Mouse (Mus musculus): ENCODE measurements around the gene Colgalt2.
"Not testable (repeated sequence)": the region's sequence is repeated elsewhere in the genome, so short reads cannot be mapped to it uniquely, and the experiment has no call there.

Colgalt2 gene

DNA sequence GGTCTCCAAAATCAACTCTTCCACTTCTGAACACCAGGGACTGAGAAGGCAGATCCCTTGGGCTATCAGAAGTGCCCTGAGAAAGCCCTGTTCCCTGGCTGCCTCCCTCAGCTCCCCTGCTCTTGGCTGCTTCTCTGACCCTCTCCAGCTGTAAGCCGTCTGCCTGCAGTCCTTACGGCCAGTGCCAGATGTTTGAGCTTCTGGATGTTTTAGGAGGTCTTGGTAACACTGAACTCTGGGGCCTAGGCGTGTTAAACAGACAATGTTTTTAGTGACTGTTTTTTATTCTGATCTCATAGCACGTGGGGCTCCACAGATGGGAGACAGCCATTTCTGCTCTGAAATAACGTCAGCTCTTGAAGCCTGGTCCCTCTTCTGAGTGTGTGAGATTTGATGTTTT lies 18.0 kb downstream of the Colgalt2 start:
- DNase-seq = peak; percentile 6 to 57

DNA sequence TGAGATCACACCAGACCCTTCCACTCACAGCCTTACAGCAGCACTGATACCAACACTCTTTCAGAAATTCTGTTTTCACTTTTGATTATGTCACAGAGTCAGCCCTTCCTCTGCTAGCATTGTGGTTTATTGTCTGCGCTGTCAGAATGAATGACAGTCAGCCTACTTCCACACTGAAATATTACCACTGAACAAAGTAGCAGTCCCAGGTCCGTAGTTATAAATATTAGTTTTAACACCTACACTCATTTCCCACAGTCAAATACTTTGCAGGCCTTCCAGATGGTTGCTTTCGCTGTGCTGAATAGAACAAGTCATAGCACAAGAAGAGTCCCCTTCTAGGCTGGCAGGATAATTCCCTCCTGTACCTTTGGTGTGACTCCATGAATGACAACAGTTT lies 22.7 kb downstream of the Colgalt2 start:
- no peak for DNase-seq

DNA sequence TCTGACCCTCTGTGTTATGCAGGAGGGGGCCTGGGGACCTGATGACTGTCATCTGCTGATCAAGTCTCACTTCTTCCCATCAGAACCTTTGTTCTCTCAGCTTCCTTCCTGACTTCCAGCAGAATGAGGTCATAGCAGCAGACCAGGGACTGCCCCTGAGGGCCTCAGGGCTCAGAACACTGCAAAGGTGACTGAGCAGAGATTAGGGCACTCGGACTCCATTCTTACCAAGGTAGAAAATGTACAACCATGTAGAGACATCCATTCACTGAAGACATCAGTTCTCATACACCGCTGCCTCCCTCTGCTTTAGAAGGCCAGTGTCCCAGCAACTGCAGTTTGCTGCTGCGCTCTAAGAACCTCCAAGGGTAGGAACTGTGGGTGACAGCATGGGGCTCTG lies 23.4 kb downstream of the Colgalt2 start:
- no peak for DNase-seq

DNA sequence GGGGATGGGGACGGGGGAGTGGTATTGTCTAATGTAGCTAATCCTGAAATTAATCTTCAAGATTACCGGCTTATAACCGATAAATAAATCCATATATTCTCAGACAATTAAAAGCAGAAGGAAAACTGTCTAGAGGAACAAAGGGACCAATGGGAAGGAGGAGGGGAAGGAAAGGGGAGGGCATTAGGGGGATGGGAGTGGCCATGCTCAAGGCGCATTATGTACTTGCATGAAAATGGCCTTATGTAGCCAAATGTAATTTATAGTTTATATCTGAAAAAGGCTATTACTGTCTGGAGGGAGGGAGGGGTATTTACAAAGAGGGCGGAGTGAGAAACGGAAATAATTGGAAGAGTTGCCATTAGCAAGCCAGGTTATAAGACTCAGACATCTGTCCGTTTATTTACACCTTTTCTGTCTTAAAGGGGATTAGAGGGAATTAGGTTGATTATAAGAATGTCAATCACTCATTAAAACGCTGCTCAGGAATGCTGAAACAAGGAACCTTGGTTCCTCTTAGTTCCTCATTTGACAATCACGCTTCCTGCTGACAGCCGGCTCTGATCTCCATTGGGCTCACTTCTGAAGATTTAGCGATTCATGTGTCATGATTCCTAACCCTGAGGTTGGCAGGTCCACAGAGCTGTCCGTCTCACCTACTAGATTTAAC lies 28.4 kb downstream of the Colgalt2 start:
- DNase-seq = no peak

DNA sequence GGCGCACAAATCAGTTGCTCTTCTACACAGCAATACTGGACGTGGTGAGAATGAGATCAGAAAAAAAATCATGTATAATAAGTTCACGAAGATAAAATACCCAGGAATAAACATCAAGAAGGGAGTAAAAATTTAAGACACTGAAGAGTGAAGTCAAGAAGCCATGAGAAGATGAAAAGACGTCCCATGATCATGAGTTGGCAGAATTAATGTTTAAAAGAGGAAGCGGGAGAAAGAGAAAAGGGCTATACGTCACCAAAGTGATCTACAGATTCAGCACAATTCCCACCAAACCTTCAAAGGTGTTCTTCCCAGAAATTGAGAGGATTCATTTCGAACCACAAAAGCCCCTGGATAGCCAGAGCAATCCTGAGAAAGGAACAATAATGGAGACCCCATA lies 30.2 kb downstream of the Colgalt2 start:
- no peak for DNase-seq

DNA sequence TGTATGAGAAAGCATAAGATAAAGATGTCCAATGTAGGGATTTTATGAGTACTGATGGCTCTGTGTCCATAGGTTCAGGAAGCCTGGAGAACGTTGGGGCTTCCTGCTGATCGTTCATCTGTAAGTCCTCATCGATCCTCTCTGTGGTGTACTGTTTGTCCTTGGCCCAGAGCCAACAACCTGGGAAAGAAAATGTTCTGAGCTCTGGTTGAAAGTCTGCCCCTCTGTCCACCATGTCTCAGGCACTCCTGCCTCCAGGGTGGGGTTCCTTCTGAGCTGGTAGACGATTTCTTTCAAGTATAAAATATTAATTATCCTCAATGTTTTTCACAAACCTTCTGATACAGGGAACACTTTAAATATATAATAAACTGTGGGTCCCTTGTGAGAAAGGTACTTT lies 34.5 kb downstream of the Colgalt2 start:
- DNase-seq = peak; percentile 17 to 53

DNA sequence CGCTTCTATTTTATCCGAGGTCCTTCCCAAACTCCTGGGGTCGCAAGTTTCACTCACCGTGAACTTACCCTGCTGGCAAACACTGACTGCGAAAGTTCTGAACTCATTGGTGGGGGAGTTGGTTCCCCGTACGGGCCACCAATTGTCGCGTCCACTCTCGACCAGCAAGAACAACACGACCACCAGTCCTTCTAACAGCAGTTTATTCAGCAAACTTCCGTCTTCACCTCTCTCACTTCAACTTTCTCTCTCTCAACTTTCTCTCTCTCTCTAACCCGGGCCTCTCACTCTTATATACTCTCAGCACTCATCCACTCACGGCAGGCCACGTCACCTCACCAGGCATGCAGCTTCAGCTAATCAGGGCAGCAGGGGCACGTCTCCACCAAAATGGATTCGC lies 37.9 kb downstream of the Colgalt2 start:
- DNase-seq = not testable (repeated sequence)

DNA sequence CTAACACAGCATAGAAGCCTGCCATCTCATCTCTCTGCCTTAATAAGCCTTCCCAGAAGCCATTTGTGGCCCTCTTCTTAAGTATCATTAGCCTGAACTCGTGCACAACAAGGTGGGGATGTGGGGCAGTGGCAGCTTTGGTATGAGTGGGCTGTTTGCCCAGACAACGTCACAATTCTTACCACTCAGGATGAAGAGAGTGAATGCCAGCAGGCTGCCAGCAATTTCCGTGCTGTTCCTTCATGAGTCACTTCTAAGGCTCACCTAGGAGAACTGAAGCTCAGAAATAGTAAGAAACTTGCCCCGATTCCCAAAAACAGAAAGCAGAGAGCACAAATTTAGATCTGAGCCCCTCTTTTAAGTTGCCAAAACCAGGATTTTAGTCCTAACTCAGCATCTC lies 39.8 kb downstream of the Colgalt2 start:
- no peak for DNase-seq

DNA sequence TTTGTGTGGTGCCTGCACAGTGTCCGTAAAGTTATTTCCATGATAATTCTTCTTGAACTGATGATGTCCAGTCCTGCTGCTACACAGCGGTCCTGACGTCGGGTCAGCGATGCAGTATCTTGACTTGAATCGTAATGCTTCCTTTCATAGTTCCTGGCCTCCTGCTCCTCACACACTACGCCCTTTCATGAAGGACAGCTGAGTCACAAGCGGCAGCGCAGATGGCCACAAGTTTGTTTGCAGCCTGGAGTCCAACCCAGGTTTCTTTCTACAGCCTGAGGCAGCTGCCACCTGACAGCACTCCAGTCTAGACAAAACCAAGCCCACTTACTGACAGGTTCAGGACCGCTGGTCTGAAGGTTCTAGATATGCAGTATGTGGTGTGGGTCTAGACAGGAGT lies 40.2 kb downstream of the Colgalt2 start:
- no peak for DNase-seq

DNA sequence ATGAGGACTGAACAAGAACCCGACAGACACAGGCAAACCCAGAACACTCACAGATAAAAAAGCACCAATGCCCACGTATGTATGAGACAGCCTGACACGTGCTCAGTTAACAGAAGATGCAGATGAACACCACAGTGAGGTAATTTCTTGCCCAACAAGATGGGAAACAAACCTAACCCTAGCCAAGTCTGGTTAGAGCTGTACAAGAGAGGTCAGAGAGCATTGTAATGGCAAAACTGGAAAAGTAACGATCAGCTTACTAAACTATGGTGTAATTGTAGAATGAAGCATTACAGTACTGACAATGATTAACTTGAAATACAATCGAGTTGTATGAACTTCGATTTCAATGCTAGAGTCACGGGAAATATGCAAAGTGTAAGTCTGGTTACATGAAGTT lies 45.0 kb downstream of the Colgalt2 start:
- no peak for DNase-seq

DNA sequence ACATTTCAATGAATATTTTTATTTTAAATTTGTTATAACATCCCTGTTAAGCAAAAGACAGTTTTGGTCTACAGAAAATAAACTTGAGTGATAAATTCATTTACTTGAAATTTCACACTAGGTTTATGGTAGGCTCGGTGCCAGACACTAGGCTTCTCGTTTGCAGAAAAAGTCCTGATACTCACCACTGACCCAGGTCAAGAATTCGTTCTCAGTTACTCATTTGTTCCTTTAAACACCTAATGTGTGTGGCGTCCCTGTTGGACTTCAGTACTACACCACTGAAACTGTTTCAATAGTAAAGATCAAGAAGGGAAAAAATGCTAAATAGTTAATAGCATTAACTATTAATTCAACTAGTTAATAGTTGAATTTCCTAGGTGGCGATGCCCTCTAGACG lies 46.3 kb downstream of the Colgalt2 start:
- peak; percentile 45 to 60 for DNase-seq

DNA sequence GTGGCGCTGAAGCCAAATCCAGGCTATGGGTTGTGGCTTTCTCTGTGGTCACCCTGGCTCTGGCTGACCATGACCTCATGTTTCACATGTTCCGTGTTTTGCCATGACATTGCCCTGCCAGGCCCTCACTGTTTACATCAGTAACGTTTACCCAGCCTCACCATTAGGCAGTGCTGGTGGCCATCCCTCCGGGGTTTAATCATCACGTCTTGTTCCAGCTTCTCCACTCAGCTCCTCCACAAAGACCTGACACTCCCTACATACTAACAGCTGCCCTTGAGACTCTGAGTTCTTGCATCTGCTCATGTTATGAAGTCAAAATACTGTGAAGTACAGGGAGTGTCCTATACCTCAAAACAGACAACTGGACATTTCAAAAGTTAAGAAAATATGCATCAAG lies 54.9 kb downstream of the Colgalt2 start:
- DNase-seq = no peak

DNA sequence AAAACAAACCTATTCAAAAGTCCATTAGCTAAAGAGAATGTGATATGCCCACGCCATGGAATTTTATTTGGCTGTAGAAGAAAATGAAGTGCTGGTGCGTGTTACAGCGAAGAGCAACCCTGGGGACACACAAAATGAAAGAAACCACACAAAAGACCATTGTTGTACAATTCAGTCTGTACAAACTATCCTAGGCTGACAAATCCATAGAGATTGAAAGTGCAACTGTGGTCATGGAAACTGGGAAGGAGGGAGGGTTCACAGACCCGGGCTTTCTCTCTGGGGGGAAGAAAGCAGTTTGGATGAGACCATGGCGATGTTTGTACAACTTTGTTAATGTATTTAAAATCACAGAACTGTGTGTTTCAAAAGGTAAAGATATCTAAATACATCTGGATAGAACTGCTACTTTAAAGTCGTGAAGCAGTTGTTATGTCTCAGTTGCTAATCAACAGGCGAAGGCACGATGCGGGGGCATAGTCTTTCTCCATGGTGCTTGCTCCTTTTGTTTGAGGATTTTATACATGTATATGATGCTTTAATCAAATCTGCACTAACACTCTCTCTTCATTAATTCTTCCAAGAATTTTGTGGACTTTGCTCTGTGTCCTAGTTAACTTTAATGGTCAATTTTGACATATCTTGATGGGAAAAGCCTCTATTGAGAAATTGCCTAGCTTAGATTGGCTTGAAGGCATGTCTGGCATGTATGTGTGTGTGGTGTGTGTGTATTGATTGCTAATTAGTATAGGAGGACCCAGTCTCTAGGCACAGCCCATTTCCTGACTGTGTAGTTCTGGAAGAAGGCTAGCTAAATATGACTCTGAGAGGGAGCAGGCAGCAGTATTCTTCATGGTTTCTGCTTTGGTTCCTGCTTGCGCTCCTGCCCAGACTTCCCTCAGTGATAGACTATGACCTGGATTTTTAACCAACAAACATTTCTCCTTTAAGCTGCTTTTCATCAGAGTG lies 55.9 kb downstream of the Colgalt2 start:
- no peak for DNase-seq

DNA sequence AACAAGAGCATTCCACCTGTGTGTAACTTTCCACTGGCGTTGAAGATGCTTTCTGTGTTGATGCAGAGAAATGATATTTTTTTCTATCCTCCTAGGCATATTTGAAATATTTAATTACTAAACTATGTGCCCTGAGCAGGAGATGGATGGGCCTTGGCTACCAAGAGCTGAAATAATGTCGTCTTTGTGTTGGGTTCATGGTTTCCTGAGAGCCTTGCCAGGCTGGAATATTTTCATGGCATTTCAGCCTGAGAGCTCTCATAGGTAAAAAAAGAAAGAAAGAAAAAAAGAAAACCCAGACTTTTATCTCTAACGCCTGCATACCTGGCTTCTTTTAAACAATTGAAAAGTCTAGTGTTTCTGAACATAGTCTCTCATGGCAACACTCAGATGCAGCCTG lies 56.6 kb downstream of the Colgalt2 start:
- no peak for DNase-seq

DNA sequence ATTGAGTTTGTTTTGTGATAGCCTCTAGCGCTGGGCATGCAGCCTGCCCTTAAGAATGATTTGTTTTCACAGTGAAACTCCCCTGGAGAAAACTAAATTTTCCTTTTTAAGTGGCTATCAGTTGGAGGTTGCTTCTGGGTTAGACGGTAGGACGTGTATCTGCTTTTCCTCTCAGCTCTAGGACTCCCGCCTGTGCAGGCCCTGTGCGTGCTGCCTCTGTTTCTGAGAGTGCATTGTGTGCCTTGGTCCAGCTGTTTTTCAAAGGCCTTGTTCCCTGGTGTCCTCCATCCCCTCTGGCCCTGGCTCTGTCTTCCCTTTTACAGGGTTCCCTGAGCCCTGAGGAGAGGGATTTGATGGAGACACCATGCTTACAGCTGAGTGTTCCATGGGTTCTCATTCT lies 58.0 kb downstream of the Colgalt2 start:
- no peak for DNase-seq

DNA sequence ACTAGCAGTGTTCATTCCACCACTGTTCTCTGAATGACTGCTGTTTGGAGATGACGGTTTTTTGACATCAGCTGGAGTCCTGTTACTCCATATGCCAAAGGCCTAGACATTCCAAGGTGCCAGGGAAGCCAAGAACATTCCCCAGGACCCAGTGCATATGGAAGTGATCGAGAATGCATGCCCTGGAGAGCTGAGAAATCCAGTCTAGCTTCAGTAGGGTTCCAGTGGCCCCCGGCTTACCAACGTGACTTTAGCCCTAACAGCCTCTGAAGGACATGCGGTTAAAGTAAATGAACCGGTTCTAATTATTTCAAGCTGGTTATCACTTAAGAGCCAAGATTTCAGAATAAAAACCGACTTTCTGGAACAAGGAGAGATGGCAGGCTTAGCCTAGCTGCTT lies 59.4 kb downstream of the Colgalt2 start:
- DNase-seq = peak in 1 of 2 experiments; percentile 48

DNA sequence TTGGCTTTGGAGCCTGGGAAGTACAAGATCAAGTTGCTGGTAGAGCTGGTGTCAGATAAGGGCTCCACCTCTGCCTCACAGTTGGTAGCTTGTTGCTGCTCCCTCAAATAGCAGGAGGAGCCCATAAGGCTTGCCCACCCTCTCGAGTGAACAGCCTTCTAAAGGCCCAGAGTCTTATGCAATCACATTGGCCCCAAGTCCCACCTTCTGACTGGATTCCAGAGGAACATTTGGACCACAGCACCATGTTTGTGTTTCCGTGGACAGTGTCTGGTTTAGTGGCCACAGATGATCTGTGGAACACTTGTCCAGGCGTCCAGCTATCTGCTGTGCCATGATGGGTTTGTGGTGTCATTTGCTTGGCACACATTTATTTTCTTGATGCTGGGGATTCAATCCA lies 61.3 kb downstream of the Colgalt2 start:
- no peak for DNase-seq

DNA sequence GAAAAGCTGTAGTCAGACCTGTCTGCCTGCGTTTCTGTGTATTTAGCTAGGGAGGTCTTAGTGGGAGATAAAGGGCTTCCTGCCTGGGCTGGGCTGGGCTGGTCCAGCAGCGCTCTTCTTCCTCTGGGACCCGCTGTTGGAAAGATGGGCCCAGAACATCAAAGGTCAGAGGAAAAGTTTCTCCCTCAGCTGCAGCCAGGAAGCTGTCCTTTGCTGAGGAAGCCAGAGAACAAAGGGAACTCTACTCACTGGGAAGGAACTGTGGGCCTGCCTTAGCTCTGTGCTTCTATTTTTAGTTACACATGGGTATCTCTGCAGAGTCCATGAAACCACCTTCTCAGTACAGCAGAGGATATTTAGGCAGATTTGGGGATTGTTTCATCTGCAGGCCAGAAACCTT lies 62.2 kb downstream of the Colgalt2 start:
- peak; percentile 38 to 77 for DNase-seq

DNA sequence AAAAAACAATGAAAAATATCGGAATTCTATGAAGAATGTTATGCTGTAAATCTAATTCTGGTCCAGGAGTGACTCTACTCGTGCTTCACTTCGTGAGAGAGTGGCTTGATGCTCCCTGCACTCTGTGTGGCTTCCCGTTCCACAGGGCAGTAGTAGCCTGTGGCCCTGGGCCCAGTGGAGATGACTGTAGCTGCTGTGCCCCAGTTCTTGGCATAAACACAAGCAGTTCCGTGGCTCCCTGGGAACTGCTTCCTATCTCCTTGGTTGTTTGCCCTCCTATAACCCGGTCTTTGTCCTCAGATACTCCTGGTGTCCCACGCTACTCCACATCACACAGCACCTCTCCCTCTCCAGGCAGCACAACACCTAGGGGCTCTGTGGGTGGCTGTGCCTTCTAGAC lies 62.7 kb downstream of the Colgalt2 start:
- peak; percentile 21 to 72 for DNase-seq

DNA sequence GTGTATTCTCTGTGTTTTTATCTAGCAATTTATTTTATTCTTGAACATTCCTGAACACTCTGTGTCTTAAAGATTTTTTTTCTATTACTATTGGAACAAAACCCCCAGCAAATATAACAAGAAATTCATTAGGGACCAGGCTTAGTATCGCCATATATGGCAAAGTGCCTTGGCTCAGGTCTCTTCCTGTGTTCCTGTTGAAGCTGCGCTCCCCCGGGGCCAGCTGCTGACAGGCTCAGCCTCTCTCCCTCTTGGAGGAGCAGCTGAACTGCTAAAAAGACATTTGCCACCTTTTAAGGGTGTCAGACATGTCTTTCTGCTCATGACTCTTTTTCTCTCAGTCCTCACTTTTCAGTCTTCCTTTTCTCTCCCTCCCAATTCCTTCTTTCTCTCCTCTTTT lies 66.7 kb downstream of the Colgalt2 start:
- peak; percentile 37 to 56 for DNase-seq

DNA sequence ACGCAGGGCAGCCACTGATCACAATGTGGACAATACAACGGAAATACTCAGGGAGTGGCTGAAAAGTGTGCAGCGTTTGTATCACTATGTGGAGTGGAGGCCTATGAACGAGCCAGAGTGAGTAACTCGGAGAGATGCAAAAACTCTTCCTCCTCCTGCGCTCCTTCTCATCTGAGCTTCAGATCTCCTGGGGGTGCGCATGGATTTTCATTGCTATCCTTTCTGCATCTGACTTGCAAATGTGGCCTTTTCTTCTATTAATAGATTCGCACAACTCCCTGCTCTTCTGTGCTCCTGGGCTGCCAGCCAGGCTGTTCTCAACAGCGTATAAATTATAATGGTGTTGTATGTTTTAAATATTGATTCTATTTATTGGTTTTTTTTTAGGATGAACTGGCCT lies 68.8 kb downstream of the Colgalt2 start:
- no peak for DNase-seq

DNA sequence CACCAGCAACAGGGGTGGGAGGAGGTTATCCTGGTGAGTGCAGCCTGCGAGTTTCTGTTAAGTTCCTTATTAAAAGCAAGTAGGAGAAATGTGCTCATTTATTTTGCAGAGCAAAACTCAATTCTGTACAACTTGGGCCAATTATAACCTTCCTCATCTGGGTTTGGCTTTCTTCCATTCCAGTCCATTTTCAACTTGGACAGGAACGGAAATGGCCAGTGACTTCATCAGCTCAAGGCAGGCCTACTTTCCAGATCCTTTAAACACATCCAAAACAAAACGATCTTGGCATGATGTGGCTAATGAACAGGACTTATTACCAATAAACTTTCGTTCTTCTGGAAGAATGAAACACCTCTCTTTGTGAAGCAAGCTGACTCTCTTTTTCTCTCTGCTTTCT lies 76.5 kb downstream of the Colgalt2 start:
- no peak for DNase-seq

DNA sequence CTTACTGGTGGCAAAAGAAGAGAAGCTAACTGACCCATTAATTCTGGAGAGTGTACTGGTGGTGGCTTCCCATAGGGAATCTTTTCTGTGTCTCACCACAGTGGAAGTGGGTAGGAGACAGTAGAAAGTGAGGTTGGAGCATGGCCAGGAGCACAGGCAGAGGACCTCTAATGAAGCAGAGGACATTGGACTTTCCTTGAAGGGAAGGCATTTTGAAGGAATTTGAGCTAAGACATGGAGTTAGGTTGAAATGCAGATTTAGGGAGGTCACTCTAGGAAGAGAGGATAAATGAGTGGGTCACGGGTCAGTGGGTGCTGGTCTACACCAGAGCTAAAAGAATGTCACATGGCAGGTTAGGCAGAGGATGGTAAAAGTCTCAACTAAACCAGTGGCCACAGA lies 91.2 kb downstream of the Colgalt2 start:
- peak; percentile 56 to 67 for DNase-seq

DNA sequence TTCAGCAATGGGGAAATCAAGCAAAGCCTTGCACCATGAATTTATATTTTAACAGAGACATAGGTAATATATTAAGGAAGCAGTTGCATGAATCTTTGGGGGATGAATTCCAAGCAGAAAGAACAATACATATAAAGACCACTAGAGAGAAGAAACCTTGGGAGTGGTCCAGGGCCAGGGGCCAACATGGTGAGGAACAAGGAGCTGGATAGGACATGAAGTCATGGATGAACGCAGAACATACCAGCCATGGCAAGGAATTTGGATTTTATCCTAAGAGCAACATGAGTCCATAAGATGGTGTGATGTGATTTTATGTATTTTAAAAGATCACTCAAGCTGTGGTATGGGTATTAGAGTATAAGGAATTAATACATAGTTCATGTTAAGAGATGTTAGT lies 92.6 kb downstream of the Colgalt2 start:
- DNase-seq = no peak

Data from kidney, postnatal 25 days (tissue).